Mouse (Mus musculus) lung, embryonic 16.5 days (tissue): ENCODE measurements around the gene Stpg3. TPM values are rescaled to one million over a fixed set of nuclear protein-coding genes. Genes with fewer than 3 reads are reported as not detected.

Experiments
- ATAC-seq: fragments of 200-750 bp; cut with Nextera tagmentation; 2 replicates; pipeline ENCODE4 v1.8.0; 2017; ENCODE audit warnings: low read depth, mild to moderate bottlenecking, moderate library complexity
- H3K27ac ChIP-seq: fragments of 300-500 bp; sonication (generic); 2 replicates; pipeline ENCODE4 v1.5.1; 2014; ENCODE audit warnings: mild to moderate bottlenecking, control low read depth, low read length
- H3K27me3 ChIP-seq: fragments of 300-500 bp; sonication (generic); 2 replicates; pipeline ENCODE4 v1.6.1; 2014; ENCODE audit warnings: low read depth, low read length, mixed read lengths; ENCODE audit not compliant: control insufficient read depth, insufficient read depth
- H3K36me3 ChIP-seq: fragments of 300-500 bp; sonication (generic); 2 replicates; pipeline ENCODE4 v1.6.1; 2014; ENCODE audit warnings: low read length; ENCODE audit not compliant: control insufficient read depth, insufficient read depth
- H3K4me1 ChIP-seq: fragments of 300-500 bp; sonication (generic); replicated peaks from 2 replicates; pipeline ENCODE4 v1.6.1; 2014; ENCODE audit warnings: low read length, mixed read lengths; ENCODE audit not compliant: control insufficient read depth, insufficient read depth
- H3K4me2 ChIP-seq: fragments of 300-500 bp; sonication (generic); 2 replicates; pipeline ENCODE4 v1.6.1; 2014; ENCODE audit warnings: low read depth, low read length, control low read depth
- H3K4me3 ChIP-seq: fragments of 300-500 bp; sonication (generic); 2 replicates; pipeline ENCODE4 v1.5.1; 2014; ENCODE audit warnings: mild to moderate bottlenecking, low read length, control low read depth
- H3K9ac ChIP-seq: fragments of 300-500 bp; sonication (generic); 2 replicates; pipeline ENCODE4 v1.6.1; 2014; ENCODE audit warnings: low read length, control low read depth
- H3K9me3 ChIP-seq: fragments of 300-500 bp; sonication (generic); 2 replicates; pipeline ENCODE4 v1.6.1; 2016; ENCODE audit warnings: low read length; ENCODE audit not compliant: control insufficient read depth
- WGBS: fragments of 180-500 bp; shearing (Covaris S2); extraction: QIAGEN DNeasy Blood & Tissue Kit; methylation state at CpG from one replicate; pipeline ENCODE4 v1.1.7; 2014; 5-methylcytosine and 5-hydroxymethylcytosine counted together
- polyA plus RNA-seq: library from polyadenylated mRNA; unstranded; fragments of >200 nt; fragmentation: Nextera tagmentation; extraction: Ambion mirVana; gene quantifications from 2 replicates; pipeline ENCODE4 v1.2.1, GENCODE M21; 2015

The Stpg3 gene
- polyA plus RNA-seq, 1 experiment from 2014 or later = 0.15 TPM

DNA sequence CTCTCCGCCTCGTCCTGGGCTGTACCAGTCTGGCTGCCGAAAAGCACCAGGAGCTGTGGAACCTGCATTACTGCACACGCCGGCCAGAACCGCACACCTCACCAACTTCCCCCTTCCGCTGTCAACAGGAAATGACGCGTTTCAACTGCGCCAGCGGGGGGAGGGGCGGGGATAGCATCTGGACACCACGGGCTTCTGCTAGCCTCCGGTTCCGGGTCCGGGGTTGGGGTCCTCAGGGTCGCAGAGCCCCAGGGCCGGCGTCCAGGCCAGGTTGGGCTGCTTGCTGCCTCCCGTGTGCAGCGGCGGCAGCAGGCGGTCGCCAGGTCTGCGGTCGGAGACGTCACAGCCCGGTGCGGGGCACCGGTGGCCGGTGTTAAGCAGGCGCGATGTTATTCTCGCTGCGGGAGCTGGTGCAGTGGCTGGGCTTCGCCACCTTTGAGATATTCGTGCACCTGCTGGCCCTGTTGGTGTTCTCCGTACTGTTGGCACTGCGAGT is 40.9 kb upstream of the Stpg3 start, which contains the start of gene Tmem203:
TSS of gene Tmem203 (plus strand) at position 156 of the 496 bp plus-strand sequence.
- Histone ChIP-seq H3K27me3 (no peaks in the 10 kb centered on the region), H3K9ac (peak within 1 kb of the TSS; percentile 86), H3K9me3 (no peaks in the 10 kb centered on the region), H3K4me3 (peak within 1 kb of the TSS; percentile 96), H3K36me3 (peaks cover 9% of the 10 kb centered on the region), H3K4me1 (peaks cover 12% of the 10 kb centered on the region), H3K4me2 (peak within 1 kb of the TSS; percentile 97), H3K27ac (peak within 1 kb of the TSS; percentile 51)
- under 1% methylated on average over 38 of the region's 39 CpGs for WGBS
- peak; percentile 87 for ATAC-seq

DNA sequence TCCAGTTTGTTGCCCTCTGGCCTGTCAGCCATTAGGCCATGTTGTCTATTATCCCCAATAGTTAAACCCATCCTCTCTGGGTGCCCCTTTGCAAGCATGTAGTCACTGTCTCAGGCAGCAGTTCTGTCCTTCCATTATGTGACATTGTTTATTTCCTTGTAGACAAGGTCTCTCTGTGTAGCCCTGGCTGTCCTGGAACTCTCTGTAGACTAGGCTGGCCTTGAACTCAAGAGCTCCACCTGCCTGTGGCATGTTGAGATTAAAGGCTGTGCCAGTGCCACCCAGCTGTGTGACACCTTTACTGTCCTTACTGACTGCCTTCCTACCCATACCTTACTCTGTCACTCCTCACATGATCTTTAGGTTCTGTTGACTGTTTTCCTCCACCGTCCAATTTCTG is 37.9 kb upstream of the Stpg3 start:
- no peak for ATAC-seq
- no peak overlapping the region for H3K4me2 ChIP-seq
- H3K27ac ChIP-seq = no peak overlapping the region
- H3K4me1 ChIP-seq = peaks cover 12% of the 10 kb centered on the region
- H3K36me3 ChIP-seq = peaks cover 22% of the 10 kb centered on the region
- no peak overlapping the region for H3K4me3 ChIP-seq
- H3K9me3 ChIP-seq = no peaks in the 10 kb centered on the region
- no peak overlapping the region for H3K9ac ChIP-seq
- WGBS = 69% methylated on average over 1 of the region's 1 CpGs
- H3K27me3 ChIP-seq = no peaks in the 10 kb centered on the region

DNA sequence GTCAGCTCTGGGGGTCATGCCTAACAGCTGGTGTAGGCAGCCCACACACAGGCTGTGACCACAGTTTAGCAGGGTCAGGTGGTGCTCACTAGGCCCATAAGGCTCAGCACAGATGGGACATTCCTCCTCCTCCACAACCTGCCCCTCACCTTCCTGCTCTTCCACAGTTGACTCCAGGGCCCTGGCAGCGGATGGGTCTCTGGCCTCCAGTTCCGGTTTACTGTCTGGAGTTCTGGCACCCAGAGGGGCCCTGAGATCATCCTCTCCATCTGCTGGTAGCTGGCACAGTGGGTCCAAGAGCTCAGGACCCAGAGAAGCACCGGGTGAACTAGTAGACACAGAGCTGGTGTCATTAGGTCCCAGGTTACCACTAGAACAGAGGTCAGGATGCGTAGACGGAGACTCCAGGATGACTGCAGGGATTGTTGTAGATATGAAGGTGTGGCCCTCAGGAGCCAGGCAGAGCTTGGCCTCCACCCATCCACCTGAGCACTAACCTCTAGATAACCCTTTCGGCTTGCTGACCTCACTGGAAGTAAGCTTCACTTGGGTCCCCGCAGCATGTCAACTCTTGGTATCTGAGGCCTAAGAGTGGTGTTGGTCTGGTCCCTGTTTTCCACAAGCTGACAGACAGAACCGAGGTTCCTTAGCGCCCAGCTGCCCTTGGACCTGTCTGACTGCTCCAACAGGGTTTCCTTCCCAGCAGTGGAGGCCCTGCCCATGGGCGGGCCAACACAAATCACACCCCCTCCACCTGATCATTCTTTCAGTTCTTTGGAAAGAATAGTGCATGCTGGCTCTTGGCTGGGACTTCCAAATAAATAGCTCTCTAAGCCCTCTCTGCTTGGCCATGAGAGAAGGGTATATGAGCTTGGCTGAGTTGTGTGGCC is 32.0 kb upstream of the Stpg3 start, which contains the start of gene AL732309.1:
TSS of gene AL732309.1 (minus strand) at position 681 of the 890 bp plus-strand sequence.
- Histone ChIP-seq H3K4me2 (no peak within 1 kb of the TSS), H3K27me3 (peaks cover 19% of the 10 kb centered on the region), H3K9me3 (no peaks in the 10 kb centered on the region), H3K27ac (no peak within 1 kb of the TSS), H3K36me3 (peaks cover 17% of the 10 kb centered on the region), H3K4me3 (no peak within 1 kb of the TSS), H3K9ac (no peak within 1 kb of the TSS), H3K4me1 (no peaks in the 10 kb centered on the region)
- WGBS = 80% methylated on average over 10 of the region's 10 CpGs
- no peak for ATAC-seq

DNA sequence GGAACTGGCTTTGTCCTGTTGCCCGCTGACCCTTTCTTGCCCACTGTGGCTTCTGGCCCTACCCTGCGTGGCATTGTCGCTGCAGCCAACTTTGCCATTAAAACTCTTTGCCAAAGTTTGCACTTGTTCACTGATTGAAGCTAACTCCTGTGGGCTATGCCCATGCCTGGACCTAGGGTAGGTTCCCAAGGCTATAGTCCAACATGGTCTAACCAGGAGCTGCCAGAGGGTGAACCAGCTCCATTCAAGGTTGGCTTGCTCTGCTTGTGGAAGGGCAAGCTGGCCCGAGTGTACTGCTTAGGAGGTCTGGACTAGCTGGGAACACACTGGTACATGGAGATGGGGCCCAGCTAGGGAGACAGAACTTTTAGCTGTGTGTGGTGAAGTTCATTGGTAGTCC is 29.7 kb upstream of the Stpg3 start:
- WGBS = 85% methylated on average over 4 of the region's 4 CpGs

DNA sequence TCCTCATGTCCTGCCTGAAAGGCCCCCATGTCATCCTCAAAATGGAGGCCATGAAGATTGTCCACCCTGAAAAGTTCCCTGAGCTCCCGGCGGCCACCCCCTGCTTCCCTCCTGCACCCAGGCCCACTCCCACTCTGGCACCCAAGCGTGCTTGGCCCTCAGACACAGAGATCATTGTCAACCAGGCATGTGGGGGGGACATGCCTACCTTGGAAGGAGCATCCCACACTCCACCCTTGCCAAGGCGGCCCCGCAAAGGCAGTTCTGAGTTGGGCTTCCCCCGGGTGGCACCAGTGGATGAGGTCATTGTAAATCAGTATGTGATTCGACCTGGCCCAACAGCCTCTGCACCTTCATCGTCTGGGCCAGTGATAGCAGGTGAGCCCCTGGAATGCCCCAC is 28.9 kb upstream of the Stpg3 start:
- peaks cover 19% of the 10 kb centered on the region for H3K27me3 ChIP-seq
- no peak for ATAC-seq
- no peak overlapping the region for H3K4me3 ChIP-seq
- no peak overlapping the region for H3K27ac ChIP-seq
- H3K9me3 ChIP-seq = no peaks in the 10 kb centered on the region
- 68% methylated on average over 8 of the region's 8 CpGs for WGBS
- H3K4me1 ChIP-seq = peaks cover 8% of the 10 kb centered on the region
- H3K4me2 ChIP-seq = no peak overlapping the region
- no peak overlapping the region for H3K9ac ChIP-seq
- 0 out of 2 replicates have a peak, but pooled peaks cover 5% of the 10 kb centered on the region for H3K36me3 ChIP-seq

More for the DNA sequence above, 29.7 kb upstream of the Stpg3 start:
- H3K27ac ChIP-seq = no peak overlapping the region
- ATAC-seq = no peak
- peaks cover 19% of the 10 kb centered on the region for H3K27me3 ChIP-seq
- H3K4me2 ChIP-seq = no peak overlapping the region
- peaks cover 8% of the 10 kb centered on the region; the same call in 1 of the 2 replicates for H3K36me3 ChIP-seq
- no peaks in the 10 kb centered on the region for H3K9me3 ChIP-seq
- no peak overlapping the region for H3K9ac ChIP-seq
- H3K4me1 ChIP-seq = peaks cover 8% of the 10 kb centered on the region
- H3K4me3 ChIP-seq = no peak overlapping the region

DNA sequence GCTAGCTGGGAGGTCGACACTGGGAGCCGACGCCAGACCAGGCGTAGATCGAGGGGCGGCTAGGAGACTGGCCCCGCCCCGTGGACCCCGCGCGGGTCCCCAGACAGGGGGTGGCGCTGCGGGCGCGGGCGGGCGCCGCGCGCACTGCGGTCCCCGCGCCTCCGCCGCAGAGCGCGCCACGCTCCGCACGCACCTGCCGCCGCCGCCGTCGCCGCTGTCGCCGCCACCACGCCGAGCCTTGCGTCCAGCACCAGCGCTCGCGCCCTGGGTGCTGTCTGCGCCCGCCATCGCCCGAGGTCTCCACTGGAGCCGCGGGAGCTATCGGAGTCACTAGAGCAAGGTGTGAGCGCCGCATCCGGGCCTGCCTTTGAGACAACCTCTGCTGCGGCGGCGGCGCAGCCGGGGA is 27.7 kb upstream of the Stpg3 start, which contains the start of the genes Rnf208 and Cysrt1:
TSS of gene Rnf208 (plus strand) at position 155 of the 406 bp plus-strand sequence.
TSS of gene Cysrt1 (minus strand) at position 352 of the 406 bp plus-strand sequence.
- no peaks in the 10 kb centered on the region for H3K9me3 ChIP-seq
- WGBS = 2% methylated on average over 46 of the region's 59 CpGs
- peak within 1 kb of the TSS; percentile 60 for H3K4me3 ChIP-seq
- peaks cover 8% of the 10 kb centered on the region for H3K4me1 ChIP-seq
- H3K36me3 ChIP-seq = no peaks in the 10 kb centered on the region
- no peak for ATAC-seq
- H3K27ac ChIP-seq = no peak within 1 kb of the TSS
- H3K9ac ChIP-seq = peak within 1 kb of the TSS; percentile 66
- H3K27me3 ChIP-seq = peaks cover 19% of the 10 kb centered on the region
- peak within 1 kb of the TSS; percentile 96 for H3K4me2 ChIP-seq

DNA sequence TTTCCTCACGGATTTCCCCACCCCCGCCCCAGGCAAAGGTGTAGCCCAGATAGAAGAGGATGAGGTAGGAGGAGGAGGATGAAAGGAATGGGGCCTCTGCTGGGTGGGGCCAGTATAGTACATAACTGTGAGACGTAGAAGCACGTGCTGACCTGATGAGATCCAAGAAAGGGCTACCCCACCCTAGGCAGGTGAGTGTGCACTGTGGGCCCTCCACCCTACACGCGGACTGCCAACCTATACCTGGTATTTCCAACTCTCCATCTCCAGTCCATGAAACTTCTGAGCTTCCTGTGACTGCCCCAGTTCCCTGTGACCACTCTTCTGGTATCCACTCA is 27.0 kb upstream of the Stpg3 start:
- peak; percentile 15 for ATAC-seq
- WGBS = 13% methylated on average over 6 of the region's 6 CpGs
- peak overlapping the region; percentile 96 for H3K4me2 ChIP-seq

DNA sequence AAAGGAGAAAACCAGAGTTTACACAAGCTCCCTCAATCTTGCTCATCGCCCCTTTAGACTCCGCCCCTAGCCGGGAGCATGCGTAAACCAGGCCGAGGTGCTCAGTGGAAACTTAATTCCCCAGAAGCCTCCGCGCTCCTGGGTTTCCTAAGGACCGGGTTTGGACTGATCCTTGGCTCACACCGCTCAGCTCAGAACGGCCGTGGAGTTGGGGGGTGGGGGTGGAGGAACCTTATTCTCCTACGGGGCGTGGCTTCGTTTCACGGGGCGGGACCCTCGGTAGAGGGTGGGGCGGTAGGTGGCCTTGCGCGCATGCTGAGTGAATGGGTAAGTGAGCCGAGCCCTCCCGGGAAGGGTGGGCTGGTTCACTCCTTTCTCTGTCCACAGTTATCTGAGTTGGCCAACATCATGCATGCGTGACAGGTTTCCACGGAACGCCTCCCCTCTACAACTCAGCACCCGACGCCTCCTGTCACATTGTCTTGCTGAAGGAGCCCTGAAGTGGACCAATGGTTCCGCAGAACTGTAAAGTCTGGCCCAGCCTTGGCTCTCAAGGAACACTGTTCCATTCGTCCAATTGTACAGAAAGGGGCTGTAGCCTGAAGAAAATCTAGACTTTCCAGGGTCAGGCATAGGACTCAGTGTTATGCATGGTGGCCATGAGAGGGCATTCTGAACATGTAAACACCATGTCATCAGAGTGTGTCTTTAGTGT is 26.4 kb upstream of the Stpg3 start:
- Histone ChIP-seq H3K4me3 (peak overlapping the region; percentile 40), H3K36me3 (no peaks in the 10 kb centered on the region), H3K27me3 (peaks cover 19% of the 10 kb centered on the region), H3K27ac (no peak overlapping the region), H3K4me2 (peak overlapping the region; percentile 96), H3K9me3 (no peaks in the 10 kb centered on the region), H3K9ac (peak overlapping the region; percentile 58), H3K4me1 (peaks cover 8% of the 10 kb centered on the region)
- peak; percentile 88 for ATAC-seq
- 2% methylated on average over 29 of the region's 29 CpGs for WGBS

More for the DNA sequence above, 27.0 kb upstream of the Stpg3 start:
- H3K4me1 ChIP-seq = peaks cover 8% of the 10 kb centered on the region
- peak overlapping the region; percentile 66 for H3K9ac ChIP-seq
- H3K4me3 ChIP-seq = peak overlapping the region; percentile 60
- H3K27ac ChIP-seq = no peak overlapping the region
- H3K36me3 ChIP-seq = no peaks in the 10 kb centered on the region
- peaks cover 19% of the 10 kb centered on the region for H3K27me3 ChIP-seq
- no peaks in the 10 kb centered on the region for H3K9me3 ChIP-seq

DNA sequence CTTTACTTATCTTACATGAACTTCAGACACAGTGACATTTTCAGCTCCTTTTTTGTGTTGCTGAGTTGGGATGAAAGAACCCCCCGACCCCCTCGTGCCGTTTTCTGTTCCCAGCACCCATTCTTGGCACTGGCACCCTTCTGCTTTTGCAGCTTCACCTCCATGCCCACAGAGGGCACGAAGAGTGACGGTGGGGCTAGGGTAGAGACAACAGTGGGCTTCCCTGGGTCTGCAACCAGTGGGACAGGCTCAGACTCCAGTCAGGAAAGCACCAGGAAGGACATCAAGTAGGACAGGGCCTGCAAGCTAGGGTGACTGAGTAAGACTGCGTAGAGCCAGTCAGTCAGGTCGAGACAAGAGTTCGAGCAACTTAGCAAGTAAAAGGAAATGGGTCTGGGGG is 25.9 kb upstream of the Stpg3 start:
- H3K4me3 ChIP-seq = peak overlapping the region; percentile 40
- H3K4me1 ChIP-seq = peaks cover 8% of the 10 kb centered on the region
- peaks cover 19% of the 10 kb centered on the region for H3K27me3 ChIP-seq
- peak overlapping the region; percentile 96 for H3K4me2 ChIP-seq
- 41% methylated on average over 8 of the region's 8 CpGs for WGBS
- H3K9me3 ChIP-seq = no peaks in the 10 kb centered on the region
- no peak overlapping the region for H3K27ac ChIP-seq
- H3K36me3 ChIP-seq = no peaks in the 10 kb centered on the region
- peak overlapping the region; percentile 58 for H3K9ac ChIP-seq
- peak; percentile 3; the same call in 1 of the 2 replicates for ATAC-seq
